Mouse (Mus musculus): Measurements from ENCODE around the gene Galnt15.

The Galnt15 gene

DNA sequence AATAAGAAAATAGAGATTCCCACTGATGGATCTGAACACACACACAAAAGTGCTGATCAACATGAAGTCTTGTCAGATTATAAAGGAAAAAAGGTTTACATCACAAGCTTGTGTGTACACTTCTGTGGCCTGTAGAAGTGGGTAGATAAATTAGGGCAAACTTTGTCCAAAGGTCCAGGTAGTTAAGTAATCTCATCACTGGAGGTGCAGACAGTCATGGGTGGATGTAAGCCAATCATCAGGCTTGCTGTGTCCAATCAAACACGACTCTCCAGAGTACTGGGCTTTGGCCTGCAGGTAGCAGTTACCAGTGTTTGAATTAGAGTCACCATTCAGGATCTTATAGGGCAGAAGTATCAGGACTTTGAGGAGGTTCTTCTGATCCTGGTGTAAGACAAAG lies 64.2 kb downstream of the Galnt15 start:
- no peak for DNase-seq

DNA sequence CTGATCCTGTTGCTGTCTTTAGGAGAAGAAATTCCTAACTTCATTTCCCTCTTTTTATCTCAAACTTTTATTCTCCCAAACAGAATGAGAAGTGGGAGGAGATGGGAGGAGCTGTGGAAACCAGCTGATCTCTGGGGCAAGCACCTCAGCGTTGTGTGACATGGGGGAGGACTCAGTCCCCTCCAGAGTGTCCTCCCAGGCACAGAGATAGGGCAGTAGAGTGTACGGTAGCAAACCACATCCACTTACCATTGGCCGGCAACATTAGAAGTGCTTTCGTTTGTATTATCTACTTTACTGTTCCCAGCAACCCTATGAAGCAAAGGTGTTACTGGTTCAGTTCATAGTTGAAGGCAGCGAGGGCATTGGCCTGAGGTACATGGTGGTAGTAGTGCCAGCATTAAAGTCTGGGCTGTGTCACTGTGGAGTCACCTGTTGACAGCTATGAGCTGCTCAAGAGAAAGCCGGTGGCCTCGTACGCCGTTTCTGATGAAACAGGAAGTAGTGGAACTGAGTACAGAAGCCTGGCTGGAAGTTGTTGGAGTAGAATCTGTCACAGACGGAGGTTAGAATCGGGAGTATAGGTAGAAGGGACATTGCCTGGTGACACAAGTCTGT lies 64.8 kb downstream of the Galnt15 start:
- DNase-seq: no peak

DNA sequence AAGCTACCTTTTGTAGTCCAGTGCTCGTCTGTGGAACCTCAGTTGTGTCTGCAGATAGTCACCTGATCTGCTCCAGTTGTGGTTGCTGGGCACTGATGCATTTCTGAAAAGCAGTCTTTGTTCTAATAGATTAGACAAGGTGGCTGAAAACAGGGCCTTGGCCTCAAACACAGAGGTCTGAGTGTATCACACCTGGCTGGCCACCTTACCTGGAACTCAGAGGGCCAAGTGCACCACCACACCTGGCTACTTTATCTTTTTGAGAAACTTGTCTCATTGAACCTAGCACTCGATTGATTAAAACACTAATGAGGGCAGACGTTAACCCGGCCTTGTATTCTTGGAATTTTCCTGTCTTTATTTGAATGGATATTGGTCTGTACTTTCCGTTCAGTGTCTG lies 66.9 kb downstream of the Galnt15 start:
- DNase-seq: no peak

DNA sequence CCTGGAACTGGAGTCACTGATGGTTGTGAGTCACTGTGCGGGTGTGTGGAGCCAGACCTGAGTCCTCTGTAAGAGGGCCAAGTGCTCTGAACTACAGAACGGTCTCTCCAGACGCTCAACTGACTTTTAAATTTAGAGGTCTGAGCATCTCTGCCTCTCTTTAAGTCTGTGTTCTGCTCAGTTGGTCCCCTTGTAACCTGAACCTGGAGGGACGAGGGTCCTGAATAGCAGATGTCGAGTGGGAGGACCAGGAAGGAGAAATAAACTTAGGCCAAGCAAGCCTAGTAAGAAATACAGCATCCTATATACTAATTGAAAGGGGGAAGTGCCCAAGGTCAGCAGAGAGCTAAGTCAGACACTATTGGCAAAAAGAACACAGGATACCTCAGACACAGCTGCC lies 68.0 kb downstream of the Galnt15 start:
- no peak for DNase-seq

DNA sequence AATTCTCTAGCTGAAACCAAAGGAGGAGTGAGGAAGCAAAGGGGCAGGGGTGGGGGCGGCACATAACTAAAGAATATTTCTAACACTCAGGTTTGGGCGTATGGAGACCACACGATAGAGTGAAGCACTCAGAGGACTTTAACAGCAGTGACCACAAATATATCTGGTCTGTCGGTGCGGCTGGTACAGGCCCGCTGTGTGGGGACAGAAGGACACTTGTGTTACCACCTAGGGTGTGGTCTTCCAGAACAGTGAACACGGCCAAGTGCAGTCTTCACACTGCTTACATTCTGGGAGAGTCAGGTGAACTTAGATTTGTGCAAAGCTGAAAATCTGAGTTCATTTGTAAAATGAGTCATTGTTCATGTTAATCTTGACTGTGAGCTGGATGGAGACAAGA lies 68.9 kb downstream of the Galnt15 start:
- no peak for DNase-seq

DNA sequence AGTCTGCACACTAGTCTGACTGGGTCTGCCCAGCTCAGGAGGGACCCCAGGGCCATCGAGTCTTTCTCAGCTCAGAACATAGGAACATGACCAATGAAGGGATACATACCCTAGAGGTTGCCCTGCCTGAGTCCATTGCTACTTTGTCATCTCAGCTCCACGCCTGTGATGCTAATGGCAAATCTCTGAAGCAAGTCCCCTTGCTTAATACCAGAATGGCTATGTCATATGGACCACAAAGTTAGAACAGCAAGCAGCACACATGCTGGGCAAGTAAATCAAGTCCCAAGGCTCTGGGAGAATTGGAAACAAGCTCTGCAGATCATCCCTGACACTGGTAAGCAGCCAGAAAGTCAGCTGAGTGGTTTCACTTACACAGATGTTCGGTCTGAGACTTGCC lies 70.2 kb downstream of the Galnt15 start:
- no peak for DNase-seq

DNA sequence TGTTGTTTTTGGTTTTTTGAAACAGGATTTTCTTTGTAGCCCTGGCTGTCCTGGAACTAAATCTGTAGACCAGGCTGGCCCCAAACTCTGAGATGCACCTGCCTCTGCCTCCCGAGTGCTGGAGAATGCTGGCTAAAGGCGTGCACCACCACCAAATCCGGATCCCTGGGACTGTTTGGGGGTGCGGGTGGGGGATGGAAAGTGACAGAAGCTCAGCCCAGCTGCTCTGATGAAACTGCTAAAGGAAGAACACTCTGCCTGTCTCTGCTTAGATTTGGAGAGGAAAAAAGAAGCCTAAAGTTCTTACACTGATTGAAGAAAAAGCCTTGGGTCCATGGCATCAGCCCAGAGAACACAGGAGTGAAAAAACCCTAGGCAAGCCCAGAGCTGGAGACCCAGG lies 74.8 kb downstream of the Galnt15 start:
- DNase-seq: no peak

DNA sequence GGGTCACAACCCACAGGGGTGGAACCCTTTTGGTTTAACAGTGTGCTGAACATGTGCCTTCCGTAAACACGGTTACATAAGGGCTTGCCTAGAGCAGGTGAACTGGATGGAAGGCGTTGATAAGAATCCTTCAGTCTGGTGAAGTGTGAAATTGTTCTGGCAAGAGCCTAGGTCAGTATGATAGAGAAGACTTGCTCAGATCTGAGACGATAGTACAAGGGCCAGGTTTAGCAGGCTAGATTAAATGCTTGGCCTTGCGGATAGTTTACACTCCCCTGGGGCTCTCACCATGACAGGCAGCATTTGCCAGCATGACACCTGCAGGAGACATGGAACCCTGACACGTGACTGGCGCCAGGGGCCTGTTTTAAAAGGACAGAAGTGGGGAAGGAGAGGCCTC lies 76.9 kb downstream of the Galnt15 start:
- peak; percentile 12 for DNase-seq

DNA sequence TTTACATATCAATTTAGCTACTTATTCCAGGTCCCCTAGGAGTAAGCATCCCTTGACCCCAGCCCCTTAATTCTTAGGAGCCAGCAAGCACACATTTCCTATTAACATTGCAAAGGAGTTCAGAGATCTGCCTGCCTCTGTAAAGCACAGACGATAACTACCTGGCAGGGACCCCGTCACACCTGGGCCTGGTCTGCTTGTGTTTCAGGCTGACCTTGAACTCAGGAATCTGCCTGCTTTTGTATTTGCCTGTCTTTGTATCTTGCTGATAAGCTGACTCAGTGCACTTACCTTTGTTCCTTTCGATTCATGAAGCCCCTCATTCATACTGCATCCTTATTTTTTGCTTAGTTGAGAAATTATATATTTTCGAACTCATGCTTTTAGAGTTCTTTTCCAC lies 78.1 kb downstream of the Galnt15 start:
- no peak for DNase-seq
